Mouse (Mus musculus) T-helper 17 cell (primary cell): ENCODE results near the gene Dynlt1b.
"Not testable (repeated sequence)": the region's sequence is repeated elsewhere in the genome, so short reads cannot be mapped to it uniquely, and the experiment has no call there.

Source experiments
- in situ Hi-C, 2 experiments: fragments of 300-600 bp; cut with MboI, MseI; formaldehyde crosslinking; loops; 1 replicate in 1 of 2; 2 replicates in 1 of 2; pipeline ENCODE4 v1.15.1; 2025; ENCODE audit warnings: high pct_unique_total_duplicates in 2 of 2

Gene Dynlt1b

GRCm38 (mm10) chr17:6429945-6430344 lies at the start of gene Dynlt1b:
Gene Dynlt1b (plus strand): TSS chr17:6430112.
- in situ Hi-C loops: loop anchor here in 1 of 2 experiments (5.0 kb wide), 1 partner anchor 167 kb away; no protein-coding TSS in a partner anchor

- in situ Hi-C loops: not testable (repeated sequence)
Observed at GRCm38 (mm10) chr17:6380182-6380841, 49.6 kb upstream of the Dynlt1b start.

GRCm38 (mm10) chr17:6381071-6381682 lies 48.7 kb upstream of the Dynlt1b start:
- in situ Hi-C loops: not testable (repeated sequence)

- in situ Hi-C loops: not testable (repeated sequence)
Observed at GRCm38 (mm10) chr17:6386927-6387326, 43.0 kb upstream of the Dynlt1b start.

- in situ Hi-C loops: not testable (repeated sequence)
Observed at GRCm38 (mm10) chr17:6387380-6387911, 42.5 kb upstream of the Dynlt1b start.

- in situ Hi-C loops: not testable (repeated sequence)
Observed at GRCm38 (mm10) chr17:6389463-6389862, 40.4 kb upstream of the Dynlt1b start.

GRCm38 (mm10) chr17:6390731-6391130 lies 39.2 kb upstream of the Dynlt1b start:
- in situ Hi-C loops: not testable (repeated sequence)

- in situ Hi-C loops: not testable (repeated sequence)
Observed at GRCm38 (mm10) chr17:6391736-6392135, 38.2 kb upstream of the Dynlt1b start.

GRCm38 (mm10) chr17:6392473-6393340 lies 37.2 kb upstream of the Dynlt1b start:
- in situ Hi-C loops: not testable (repeated sequence)

- in situ Hi-C loops: loop anchor here (5.0 kb wide), 2 partner anchors 164 to 289 kb away; no protein-coding TSS in a partner anchor
Observed at GRCm38 (mm10) chr17:6398079-6398478, 31.8 kb upstream of the Dynlt1b start.

GRCm38 (mm10) chr17:6398816-6399215 lies 31.1 kb upstream of the Dynlt1b start:
- in situ Hi-C loops: loop anchor here (5.0 kb wide), 2 partner anchors 163 to 288 kb away; no protein-coding TSS in a partner anchor

GRCm38 (mm10) chr17:6399281-6400096 lies 30.4 kb upstream of the Dynlt1b start:
- in situ Hi-C loops: loop anchor here (5.0 to 25.0 kb wide), 3 partner anchors 163 to 488 kb away; no protein-coding TSS in a partner anchor

- in situ Hi-C loops: loop anchor here (25.0 kb wide), 1 partner anchor 487 kb away; no protein-coding TSS in a partner anchor
Observed at GRCm38 (mm10) chr17:6400097-6400489, 29.8 kb upstream of the Dynlt1b start.

GRCm38 (mm10) chr17:6404493-6404892 lies 25.4 kb upstream of the Dynlt1b start:
- in situ Hi-C loops: loop anchor here (25.0 kb wide), 1 partner anchor 483 kb away; no protein-coding TSS in a partner anchor

GRCm38 (mm10) chr17:6406972-6407371 lies 22.9 kb upstream of the Dynlt1b start:
- in situ Hi-C loops: loop anchor here (25.0 kb wide), 1 partner anchor 480 kb away; no protein-coding TSS in a partner anchor

GRCm38 (mm10) chr17:6410713-6411213 lies 19.1 kb upstream of the Dynlt1b start:
- in situ Hi-C loops: loop anchor here (25.0 kb wide), 1 partner anchor 477 kb away; no protein-coding TSS in a partner anchor

- in situ Hi-C loops: loop anchor here (5.0 to 25.0 kb wide), 2 partner anchors 170 to 470 kb away; no protein-coding TSS in a partner anchor
Observed at GRCm38 (mm10) chr17:6417118-6417517, 12.8 kb upstream of the Dynlt1b start.

- in situ Hi-C loops: loop anchor here (5.0 to 25.0 kb wide), 2 partner anchors 242 to 467 kb away; no protein-coding TSS in a partner anchor
Observed at GRCm38 (mm10) chr17:6420557-6420956, 9.4 kb upstream of the Dynlt1b start.

- in situ Hi-C loops: loop anchor here (5.0 to 25.0 kb wide), 2 partner anchors 241 to 466 kb away; no protein-coding TSS in a partner anchor
Observed at GRCm38 (mm10) chr17:6421547-6422326, 8.2 kb upstream of the Dynlt1b start.
